Mouse (Mus musculus): ENCODE data around the gene Xrcc5. TPM values are rescaled to one million over a fixed set of nuclear protein-coding genes. Genes with fewer than 3 reads are reported as not detected.

The Xrcc5 gene
- polyA plus RNA-seq (2012; rRNA removed) = 16.1 and 22.6 TPM in 2 replicates
- 41.8 and 43.2 TPM in 2 replicates for polyA plus RNA-seq (2014; fragmentation: Nextera tagmentation; extraction: Ambion mirVana)

DNA sequence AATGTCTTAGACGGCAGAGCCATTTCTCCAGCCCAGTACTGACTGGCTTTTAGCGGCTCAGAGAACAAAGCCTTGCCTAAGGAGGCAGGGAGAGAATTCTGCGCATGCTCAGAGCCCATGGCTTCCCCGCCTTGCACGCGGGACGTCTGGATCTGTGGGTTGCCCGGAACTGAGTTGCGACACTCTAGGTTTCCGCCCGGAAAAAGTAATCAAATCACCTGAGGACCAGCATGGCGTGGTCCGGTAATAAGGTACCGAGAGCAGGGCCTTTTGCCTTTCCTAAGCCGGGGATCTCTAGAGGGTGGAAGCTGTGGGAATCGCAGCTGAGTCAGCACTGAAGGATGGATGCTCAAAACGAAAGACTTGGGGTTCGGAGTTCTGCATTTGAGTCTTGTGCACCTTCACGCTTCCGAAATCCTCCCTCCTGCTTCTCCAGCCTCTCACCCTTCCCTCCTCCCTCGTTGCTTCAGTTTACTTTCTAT, at the start of gene Xrcc5:
Gene Xrcc5 (plus strand): TSS at position 105 of the 482 bp plus-strand sequence.
- ATAC-seq (ENCODE audit: low FRiP score, low read depth) (peak; percentile 95), DNase-seq (ENCODE audit: low spot score) (peak; percentile 98)
- H3K27me3 ChIP-seq (ENCODE audit: control insufficient read depth, insufficient read depth, low read length) = no peaks in the 10 kb centered on the region
- H3K9ac ChIP-seq (ENCODE audit: low read depth, low read length, severe bottlenecking) = peak within 1 kb of the TSS; percentile 74
- peak within 1 kb of the TSS; percentile 47 for H3K4me3 ChIP-seq (replicated peaks; ENCODE audit: low read length)
- H3K36me3 ChIP-seq (ENCODE audit: control insufficient read depth, insufficient read depth, low read length) = peaks cover 12% of the 10 kb centered on the region; the same call in 1 of the 2 replicates
- peak within 1 kb of the TSS; percentile 93 for H3K27ac ChIP-seq (replicated peaks; ENCODE audit: low read depth, low read length)
- H3K4me1 ChIP-seq (ENCODE audit: control insufficient read depth, insufficient read depth, low read length) = no peaks in the 10 kb centered on the region; the same call in 1 of the 2 replicates
- peak within 1 kb of the TSS; percentile 48 for H3K4me2 ChIP-seq (replicated peaks; ENCODE audit: low read depth, low read length, severe bottlenecking)
- under 1% methylated on average over 21 of the region's 21 CpGs for WGBS
- TF ChIP-seq POLR2A (IDR thresholded peaks at IDR 0.05; ENCODE audit: borderline replicate concordance, extremely low read depth, insufficient read depth, insufficient read length) = peak; percentile 68; the same call in 1 of the 2 replicates
- H3K9me3 ChIP-seq (ENCODE audit: control insufficient read depth, low read length) = no peaks in the 10 kb centered on the region

DNA sequence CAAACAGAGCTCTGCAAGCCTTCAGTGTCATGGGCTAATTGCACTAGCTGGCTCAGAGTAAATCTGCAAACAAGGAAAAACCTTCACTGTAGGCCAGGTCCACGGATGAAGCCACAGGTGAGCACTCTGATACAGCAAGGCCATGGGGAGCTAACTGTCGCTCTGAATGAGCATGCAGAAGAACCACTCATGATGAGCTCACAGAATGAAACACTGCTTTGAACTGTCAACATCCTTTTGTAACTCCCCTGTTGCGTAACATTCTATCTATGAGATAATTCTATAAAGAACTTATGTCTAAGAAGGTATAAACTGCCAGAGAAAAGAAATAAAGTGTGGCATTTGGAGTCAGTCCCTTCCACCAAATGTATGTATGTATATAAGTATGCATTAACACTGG, 44.1 kb upstream of the Xrcc5 start:
- no peak for TF ChIP-seq POLR2A (IDR thresholded peaks at IDR 0.05; ENCODE audit: borderline replicate concordance, extremely low read depth, insufficient read depth, insufficient read length)

DNA sequence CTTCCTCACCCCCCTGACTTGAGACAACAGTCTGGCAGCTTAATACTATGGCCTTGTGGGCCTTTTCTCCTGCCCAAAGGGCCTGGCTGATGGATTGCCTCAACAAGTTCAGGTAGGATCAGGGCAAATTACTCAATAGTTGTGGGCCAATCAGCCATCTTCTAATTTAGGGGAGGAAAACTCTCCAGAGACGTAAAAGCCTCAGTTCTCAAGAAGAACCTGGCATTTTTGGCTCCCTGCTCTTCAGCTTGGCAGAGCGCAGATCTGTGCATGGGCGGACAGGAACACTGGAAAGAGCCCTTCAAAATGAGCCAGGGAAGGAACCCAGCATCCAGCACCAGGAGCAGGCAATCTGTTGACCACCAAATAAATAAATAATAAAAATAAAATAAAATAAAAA, 29.1 kb upstream of the Xrcc5 start:
- no peak for TF ChIP-seq POLR2A (IDR thresholded peaks at IDR 0.05; ENCODE audit: borderline replicate concordance, extremely low read depth, insufficient read depth, insufficient read length)
- 86% methylated on average over 3 of the region's 3 CpGs for WGBS

More for the DNA sequence above, 44.1 kb upstream of the Xrcc5 start:
- Histone ChIP-seq H3K9ac (ENCODE audit: low read depth, low read length, severe bottlenecking) (no peak overlapping the region), H3K36me3 (ENCODE audit: control insufficient read depth, insufficient read depth, low read length) (peaks cover 30% of the 10 kb centered on the region), H3K4me2 (replicated peaks; ENCODE audit: low read depth, low read length, severe bottlenecking) (no peak overlapping the region), H3K4me3 (replicated peaks; ENCODE audit: low read length) (no peak overlapping the region), H3K9me3 (ENCODE audit: control insufficient read depth, low read length) (no peaks in the 10 kb centered on the region), H3K27me3 (ENCODE audit: control insufficient read depth, insufficient read depth, low read length) (no peaks in the 10 kb centered on the region), H3K4me1 (ENCODE audit: control insufficient read depth, insufficient read depth, low read length) (no peaks in the 10 kb centered on the region), H3K27ac (replicated peaks; ENCODE audit: low read depth, low read length) (no peak overlapping the region)
- ATAC-seq (ENCODE audit: low FRiP score, low read depth) (no peak), DNase-seq (ENCODE audit: low spot score) (no peak)
- 94% methylated on average over 3 of the region's 3 CpGs for WGBS

DNA sequence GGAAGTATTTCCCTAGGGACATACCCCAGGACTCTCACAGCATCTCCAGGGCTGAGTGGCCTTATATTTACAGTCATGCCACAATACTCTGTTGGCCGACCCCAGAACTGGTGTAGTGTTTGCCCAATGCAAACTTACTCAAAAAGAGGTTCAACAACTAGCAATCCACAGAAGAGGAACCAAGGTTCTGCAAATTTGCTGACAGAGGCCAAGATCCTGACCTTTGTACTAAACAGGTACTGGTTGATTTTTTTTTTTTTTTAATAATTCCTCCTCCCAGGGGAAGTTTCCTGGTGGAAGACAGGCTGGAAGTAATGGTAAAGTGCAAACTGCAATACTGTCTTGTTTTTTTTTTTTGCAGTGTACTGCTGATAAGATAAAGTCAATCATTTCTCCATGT, 24.6 kb upstream of the Xrcc5 start:
- Histone ChIP-seq H3K9me3 (ENCODE audit: control insufficient read depth, low read length) (no peaks in the 10 kb centered on the region), H3K27me3 (ENCODE audit: control insufficient read depth, insufficient read depth, low read length) (no peaks in the 10 kb centered on the region), H3K27ac (replicated peaks; ENCODE audit: low read depth, low read length) (no peak overlapping the region), H3K36me3 (ENCODE audit: control insufficient read depth, insufficient read depth, low read length) (no peaks in the 10 kb centered on the region), H3K4me1 (ENCODE audit: control insufficient read depth, insufficient read depth, low read length) (peaks cover 3% of the 10 kb centered on the region; the same call in 1 of the 2 replicates), H3K9ac (ENCODE audit: low read depth, low read length, severe bottlenecking) (no peak overlapping the region), H3K4me3 (replicated peaks; ENCODE audit: low read length) (no peak overlapping the region), H3K4me2 (replicated peaks; ENCODE audit: low read depth, low read length, severe bottlenecking) (no peak overlapping the region)
- DNase-seq (ENCODE audit: low spot score) (no peak), ATAC-seq (ENCODE audit: low FRiP score, low read depth) (no peak)
- WGBS = 82% methylated on average over 1 of the region's 1 CpGs
- no peak for TF ChIP-seq POLR2A (IDR thresholded peaks at IDR 0.05; ENCODE audit: borderline replicate concordance, extremely low read depth, insufficient read depth, insufficient read length)

More for the DNA sequence above, 29.1 kb upstream of the Xrcc5 start:
- no peak overlapping the region for H3K4me2 ChIP-seq (replicated peaks; ENCODE audit: low read depth, low read length, severe bottlenecking)
- H3K4me1 ChIP-seq (ENCODE audit: control insufficient read depth, insufficient read depth, low read length) = no peaks in the 10 kb centered on the region
- H3K9me3 ChIP-seq (ENCODE audit: control insufficient read depth, low read length) = no peaks in the 10 kb centered on the region
- peaks cover 27% of the 10 kb centered on the region for H3K36me3 ChIP-seq (ENCODE audit: control insufficient read depth, insufficient read depth, low read length)
- H3K9ac ChIP-seq (ENCODE audit: low read depth, low read length, severe bottlenecking) = no peak overlapping the region
- no peak for DNase-seq (ENCODE audit: low spot score)
- no peaks in the 10 kb centered on the region for H3K27me3 ChIP-seq (ENCODE audit: control insufficient read depth, insufficient read depth, low read length)
- H3K27ac ChIP-seq (replicated peaks; ENCODE audit: low read depth, low read length) = no peak overlapping the region
- H3K4me3 ChIP-seq (replicated peaks; ENCODE audit: low read length) = no peak overlapping the region
- no peak for ATAC-seq (ENCODE audit: low FRiP score, low read depth)

DNA sequence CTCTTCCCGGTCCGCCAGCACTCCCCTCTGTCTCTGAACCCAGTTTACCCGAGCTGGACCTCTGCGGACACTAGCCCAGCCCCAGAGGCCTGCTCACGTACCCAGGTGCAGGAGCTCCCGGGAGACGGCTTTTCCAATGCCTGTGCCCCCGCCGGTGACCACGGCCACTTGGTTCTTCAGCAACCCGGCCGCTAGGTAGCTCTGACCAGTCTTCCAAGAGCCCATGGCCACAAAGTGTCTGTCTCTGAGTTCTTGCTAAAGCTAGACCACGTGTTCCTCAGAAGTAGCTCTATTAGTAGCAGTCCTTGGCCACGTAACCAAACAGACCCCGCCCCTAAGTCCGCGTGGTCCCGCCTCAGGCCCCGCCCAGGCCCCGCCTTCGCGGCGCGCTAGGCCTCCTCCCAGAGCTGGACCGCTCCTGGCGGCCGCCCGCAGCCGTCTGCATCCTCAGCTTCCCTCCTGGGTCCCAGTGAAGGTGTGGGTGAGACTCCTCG, 23.2 kb upstream of the Xrcc5 start, which contains the start of the genes Pecr and Tmem169:
Gene Pecr (minus strand): TSS at position 323 of the 494 bp plus-strand sequence.
Gene Tmem169 (plus strand): TSS at position 378 of the 494 bp plus-strand sequence.
- Histone ChIP-seq H3K4me3 (replicated peaks; ENCODE audit: low read length) (peak within 1 kb of the TSS; percentile 61), H3K27me3 (ENCODE audit: control insufficient read depth, insufficient read depth, low read length) (no peaks in the 10 kb centered on the region), H3K36me3 (ENCODE audit: control insufficient read depth, insufficient read depth, low read length) (no peaks in the 10 kb centered on the region), H3K9ac (ENCODE audit: low read depth, low read length, severe bottlenecking) (peak within 1 kb of the TSS; percentile 74), H3K4me2 (replicated peaks; ENCODE audit: low read depth, low read length, severe bottlenecking) (peak within 1 kb of the TSS; percentile 93), H3K9me3 (ENCODE audit: control insufficient read depth, low read length) (no peaks in the 10 kb centered on the region), H3K27ac (replicated peaks; ENCODE audit: low read depth, low read length) (0 out of 2 replicates have a peak within 1 kb of the TSS, but pooled peaks have one; percentile 59), H3K4me1 (ENCODE audit: control insufficient read depth, insufficient read depth, low read length) (peaks cover 3% of the 10 kb centered on the region; the same call in 1 of the 2 replicates)
- TF ChIP-seq POLR2A (IDR thresholded peaks at IDR 0.05; ENCODE audit: borderline replicate concordance, extremely low read depth, insufficient read depth, insufficient read length) = peak; percentile 64; the same call in 1 of the 2 replicates
- DNase-seq (ENCODE audit: low spot score) (peak; percentile 93), ATAC-seq (ENCODE audit: low FRiP score, low read depth) (peak; percentile 100)
- under 1% methylated on average over 30 of the region's 30 CpGs for WGBS
